Mouse (Mus musculus) retina, embryonic 14.5 days (tissue): ENCODE measurements around the gene Dcaf7.
"Not testable (repeated sequence)": the region's sequence is repeated elsewhere in the genome, so short reads cannot be mapped to it uniquely, and the experiment has no call there.

ENCODE experiments used
- DNase-seq: peaks from one replicate; pipeline ENCODE4 v3.0.0-alpha.2; 2015; ENCODE audit warnings: low spot score

Gene Dcaf7

GRCm38 (mm10) chr11:106036548-106037417 is at the start of gene Dcaf7:
Gene Dcaf7, plus strand, starts transcription at chr11:106036872.
- peak; percentile 99 for DNase-seq

- DNase-seq = no peak
Measured at GRCm38 (mm10) chr11:105987446-105987845, 49.2 kb upstream of the Dcaf7 start.

- DNase-seq = no peak
Measured at GRCm38 (mm10) chr11:105989446-105989845, 47.2 kb upstream of the Dcaf7 start.

- no peak for DNase-seq
Measured at GRCm38 (mm10) chr11:105990231-105990630, 46.4 kb upstream of the Dcaf7 start.

GRCm38 (mm10) chr11:105994375-105994774 is 42.3 kb upstream of the Dcaf7 start, which contains the start of gene Ace3:
Gene Ace3, plus strand, starts transcription at chr11:105994675.
- DNase-seq = no peak

GRCm38 (mm10) chr11:106000062-106000461 is 36.6 kb upstream of the Dcaf7 start:
- DNase-seq = no peak

- DNase-seq = peak; percentile 50
Measured at GRCm38 (mm10) chr11:106001718-106002117, 35.0 kb upstream of the Dcaf7 start.

GRCm38 (mm10) chr11:106004576-106004975 is 32.1 kb upstream of the Dcaf7 start:
- DNase-seq = no peak

- DNase-seq = peak; percentile 23
Measured at GRCm38 (mm10) chr11:106005970-106006369, 30.7 kb upstream of the Dcaf7 start.

GRCm38 (mm10) chr11:106007821-106008220 is 28.9 kb upstream of the Dcaf7 start, which contains the start of gene Kcnh6:
Gene Kcnh6, plus strand, starts transcription at chr11:106008124.
- peak; percentile 72 for DNase-seq

GRCm38 (mm10) chr11:106012711-106013110 is 24.0 kb upstream of the Dcaf7 start:
- DNase-seq = peak; percentile 42

GRCm38 (mm10) chr11:106013556-106014225 is 23.0 kb upstream of the Dcaf7 start:
- DNase-seq = peak; percentile 18

GRCm38 (mm10) chr11:106016440-106016839 is 20.2 kb upstream of the Dcaf7 start:
- no peak for DNase-seq

- peak; percentile 58 for DNase-seq
Measured at GRCm38 (mm10) chr11:106020051-106020763, 16.5 kb upstream of the Dcaf7 start.

GRCm38 (mm10) chr11:106025774-106026173 is 10.9 kb upstream of the Dcaf7 start:
- no peak for DNase-seq

GRCm38 (mm10) chr11:106026465-106027151 is 10.1 kb upstream of the Dcaf7 start:
- DNase-seq = peak; percentile 70

- no peak for DNase-seq
Measured at GRCm38 (mm10) chr11:106027607-106028006, 9.1 kb upstream of the Dcaf7 start.

GRCm38 (mm10) chr11:106032074-106032473 is 4.6 kb upstream of the Dcaf7 start:
- not testable (repeated sequence) for DNase-seq

- no peak for DNase-seq
Measured at GRCm38 (mm10) chr11:106033491-106033919, 3.2 kb upstream of the Dcaf7 start.

- DNase-seq = no peak
Measured at GRCm38 (mm10) chr11:106034986-106035385, 1.7 kb upstream of the Dcaf7 start.

- peak; percentile 74 for DNase-seq
Measured at GRCm38 (mm10) chr11:106037418-106037751, 713 bp downstream of the Dcaf7 start.

GRCm38 (mm10) chr11:106044349-106044748 is 7.7 kb downstream of the Dcaf7 start:
- no peak for DNase-seq
